Mouse (Mus musculus) thymus, postnatal 36 days (tissue): ENCODE measurements around the gene Olfr617.
"Not testable (repeated sequence)": the region's sequence is repeated elsewhere in the genome, so short reads cannot be mapped to it uniquely, and the experiment has no call there.

Experiments used
- DNase-seq, 2 experiments: peaks; one replicate each; pipeline ENCODE4 v3.0.0; 2022; ENCODE audit warnings: mixed read lengths in 2 of 2

Olfr617 gene

GRCm38 (mm10) chr7:103572761-103573160, at the start of gene Olfr617:
TSS of gene Olfr617 (plus strand) at chr7:103573061.
- no peak for DNase-seq

GRCm38 (mm10) chr7:103542617-103543016, 30.2 kb upstream of the Olfr617 start, which contains the start of gene Olfr612:
TSS of gene Olfr612 (minus strand) at chr7:103542717.
- DNase-seq, result not testable (repeated sequence)

- no peak for DNase-seq
Measured at GRCm38 (mm10) chr7:103547774-103548173, 25.1 kb upstream of the Olfr617 start, which contains the start of gene Olfr613. TSS of gene Olfr613 (plus strand) at chr7:103548074.

- DNase-seq, result no peak
Measured at GRCm38 (mm10) chr7:103555779-103556178, 17.1 kb upstream of the Olfr617 start, which contains the start of gene Olfr615. TSS of gene Olfr615 (plus strand) at chr7:103556079.

GRCm38 (mm10) chr7:103569043-103569442, 3.8 kb upstream of the Olfr617 start, which contains the start of gene Olfr616:
TSS of gene Olfr616 (minus strand) at chr7:103569143.
- no peak for DNase-seq

GRCm38 (mm10) chr7:103589803-103590202, 16.9 kb downstream of the Olfr617 start, which contains the start of gene Olfr618:
TSS of gene Olfr618 (plus strand) at chr7:103590103.
- no peak for DNase-seq

GRCm38 (mm10) chr7:103600275-103600674, 27.4 kb downstream of the Olfr617 start, which contains the start of gene Olfr619:
TSS of gene Olfr619 (plus strand) at chr7:103600575.
- DNase-seq, result no peak

- DNase-seq, result no peak
Measured at GRCm38 (mm10) chr7:103607425-103607824, 34.6 kb downstream of the Olfr617 start.

- no peak for DNase-seq
Measured at GRCm38 (mm10) chr7:103612434-103612833, 39.6 kb downstream of the Olfr617 start, which contains the start of gene Olfr620. TSS of gene Olfr620 (minus strand) at chr7:103612534.
